Mouse (Mus musculus): ENCODE measurements around the gene Ankrd13d.

Gene Ankrd13d

DNA sequence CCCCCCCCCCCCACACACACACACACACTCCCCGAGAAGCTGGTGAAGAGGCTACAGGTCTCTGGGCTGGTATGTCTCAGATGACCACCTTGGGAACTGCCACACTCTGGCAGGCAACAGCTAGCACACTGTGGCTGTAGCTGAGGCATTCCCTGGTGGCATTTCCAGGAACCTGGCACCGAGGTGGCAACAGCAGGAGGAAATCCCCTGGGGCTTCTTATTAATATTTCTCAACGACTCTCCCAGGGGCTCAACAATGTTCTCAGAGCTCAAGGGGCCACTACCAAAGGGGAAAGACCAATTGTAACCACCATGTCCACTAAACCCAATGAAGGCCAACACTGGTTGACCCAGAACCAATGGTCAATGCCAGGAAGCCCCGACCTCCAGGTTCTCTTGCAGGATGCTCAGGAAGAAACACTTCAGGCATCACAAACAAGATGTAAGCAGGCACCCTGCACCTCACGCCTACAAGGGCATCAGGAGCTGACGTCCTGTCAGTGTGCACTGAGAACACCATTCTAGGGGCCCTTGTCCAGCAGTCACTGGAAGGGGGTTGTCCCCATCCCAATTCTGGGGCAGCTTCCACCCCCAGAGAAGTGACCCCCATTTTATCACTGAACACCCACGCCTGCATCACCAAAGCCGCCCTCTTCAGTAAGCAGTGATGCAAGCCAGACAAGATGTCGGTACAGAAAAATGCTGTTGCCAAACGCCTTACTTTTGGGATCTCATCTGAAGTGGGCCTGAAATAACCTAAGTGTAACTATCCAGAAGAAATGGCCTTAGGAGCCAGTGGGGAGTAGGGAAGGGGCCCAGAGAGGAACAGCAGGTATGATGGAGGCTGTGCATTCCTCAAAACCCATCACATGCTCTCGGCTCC lies 18.2 kb upstream of the Ankrd13d start:
- no peak for DNase-seq

DNA sequence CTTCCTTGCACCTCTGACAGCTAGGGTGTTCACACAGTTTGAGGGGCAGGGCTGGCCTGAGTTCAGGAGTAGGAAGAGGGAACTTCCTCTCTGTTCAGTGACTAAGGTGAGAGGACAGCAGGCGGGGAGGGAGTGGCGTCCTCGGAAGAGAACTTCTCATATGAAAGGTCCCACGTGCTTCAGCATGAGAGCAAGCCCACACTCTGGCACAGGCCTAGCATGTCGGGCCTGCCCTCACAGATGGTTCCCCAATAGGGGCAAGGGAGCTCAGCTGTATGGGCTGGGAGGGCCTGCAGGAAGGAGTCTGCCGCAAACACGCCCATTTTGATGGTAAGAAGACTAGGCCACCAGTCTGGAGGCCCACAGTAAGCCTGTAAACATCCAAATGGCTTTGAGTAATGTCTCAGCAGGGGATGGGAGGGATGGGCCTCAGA lies 17.4 kb upstream of the Ankrd13d start:
- DNase-seq, result no peak

DNA sequence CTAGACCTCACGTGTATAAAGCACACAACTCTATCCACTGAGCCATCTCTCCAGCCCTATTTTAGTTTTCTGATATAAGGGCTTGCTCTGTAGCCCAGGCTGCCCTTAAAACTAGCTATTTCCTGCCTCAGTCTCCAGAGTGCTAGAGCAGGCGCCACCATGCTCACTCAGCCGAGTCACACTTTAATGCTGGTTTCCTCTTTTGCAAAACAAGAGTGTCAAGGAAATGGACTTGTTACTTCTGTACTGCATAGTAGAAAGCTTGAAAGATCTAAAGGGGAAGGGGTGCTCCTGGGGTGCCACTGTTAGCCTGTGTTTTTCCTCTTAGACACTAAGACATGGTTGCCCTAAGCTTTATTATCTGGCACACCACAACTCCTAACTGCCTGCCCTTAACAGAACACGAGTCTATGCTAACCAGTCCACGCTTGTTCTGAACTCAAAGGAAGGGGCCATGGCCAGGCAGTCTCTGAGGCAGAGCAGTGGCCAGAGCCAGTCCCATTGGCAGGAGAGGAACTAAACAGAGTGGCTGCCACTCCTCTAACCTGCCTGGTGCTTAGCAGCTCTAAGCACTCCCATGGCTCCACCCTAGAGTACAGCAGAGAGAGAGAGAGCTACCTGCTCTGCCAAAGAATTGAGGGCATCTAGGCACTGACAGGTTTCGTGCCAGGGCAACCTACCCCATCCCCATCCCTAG lies 16.8 kb upstream of the Ankrd13d start:
- no peak for DNase-seq

DNA sequence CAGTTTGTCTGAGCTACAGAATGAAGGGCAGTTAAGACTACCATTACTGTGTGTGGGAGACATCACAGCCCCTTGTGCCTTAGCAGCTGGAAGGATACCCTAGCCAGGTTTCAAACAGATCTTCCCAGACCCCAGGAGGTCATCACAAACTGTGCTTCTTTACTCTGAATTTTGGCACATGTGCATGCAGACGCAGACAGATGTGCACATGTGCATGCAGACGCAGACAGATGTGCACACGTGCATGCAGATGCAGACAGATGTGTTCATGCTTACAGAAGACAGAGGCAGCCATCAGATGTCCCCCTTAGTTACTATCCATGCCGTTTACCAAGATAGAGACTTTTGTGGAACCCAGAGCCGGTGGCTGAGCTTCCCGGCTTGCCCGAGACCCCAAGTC lies 16.2 kb upstream of the Ankrd13d start:
- no peak for DNase-seq

DNA sequence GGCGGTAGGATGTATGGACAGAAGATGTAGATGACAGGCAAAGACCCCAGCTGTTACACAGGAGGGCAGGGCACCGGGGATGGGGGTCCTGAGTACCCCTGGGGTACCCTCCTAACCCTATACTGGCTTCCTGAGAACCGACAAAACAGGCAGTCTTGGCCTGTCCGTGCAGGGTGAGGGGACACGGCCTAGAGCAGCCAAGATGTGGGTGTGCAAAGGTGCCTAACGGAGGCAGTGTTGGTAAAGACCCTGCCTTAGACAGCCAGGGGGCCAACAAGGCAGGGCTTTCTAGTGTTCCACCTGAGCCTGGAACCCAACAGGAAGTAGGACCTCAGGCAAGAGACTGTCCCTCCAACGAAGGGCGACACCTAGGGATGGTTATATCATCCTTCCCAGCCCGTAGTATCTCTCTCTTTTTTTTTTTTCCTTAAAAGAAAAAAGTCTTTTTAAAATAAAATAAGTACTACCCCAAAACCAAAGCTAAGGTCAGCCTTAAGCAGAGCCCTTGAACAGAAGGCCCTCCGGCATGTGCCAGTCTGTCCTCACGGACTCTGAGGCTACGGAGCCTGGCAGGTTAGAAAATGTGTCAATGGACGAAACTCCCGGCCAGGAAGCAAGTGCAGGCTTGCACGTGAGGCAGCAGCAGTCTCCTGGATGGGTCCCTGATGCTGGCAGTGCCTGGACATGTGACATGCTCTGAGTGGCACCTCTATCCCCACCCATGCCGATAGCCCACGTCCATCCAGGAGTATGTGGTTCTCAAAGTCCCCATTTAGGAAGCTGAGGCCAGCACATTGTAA lies 15.6 kb upstream of the Ankrd13d start:
- DNase-seq, result no peak

DNA sequence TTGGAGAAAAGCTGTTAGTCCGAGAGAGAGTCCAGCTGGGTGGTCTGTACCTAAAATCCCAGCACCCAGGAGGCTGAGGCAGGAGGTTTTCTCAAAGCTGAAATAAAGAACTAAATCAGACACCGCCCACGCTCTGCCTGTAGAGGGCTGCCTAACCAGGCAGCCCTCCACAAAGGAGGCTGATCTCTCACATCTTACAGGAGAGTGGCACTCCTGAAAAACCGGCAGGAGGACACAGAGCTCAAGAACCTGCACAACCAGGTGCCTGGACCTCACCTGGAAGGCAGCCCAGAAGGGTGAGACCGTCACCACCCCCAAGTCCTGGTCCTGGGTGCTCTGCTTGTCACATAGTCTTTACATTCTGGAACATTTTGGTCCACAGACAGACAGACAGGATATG lies 14.9 kb upstream of the Ankrd13d start:
- no peak for DNase-seq

DNA sequence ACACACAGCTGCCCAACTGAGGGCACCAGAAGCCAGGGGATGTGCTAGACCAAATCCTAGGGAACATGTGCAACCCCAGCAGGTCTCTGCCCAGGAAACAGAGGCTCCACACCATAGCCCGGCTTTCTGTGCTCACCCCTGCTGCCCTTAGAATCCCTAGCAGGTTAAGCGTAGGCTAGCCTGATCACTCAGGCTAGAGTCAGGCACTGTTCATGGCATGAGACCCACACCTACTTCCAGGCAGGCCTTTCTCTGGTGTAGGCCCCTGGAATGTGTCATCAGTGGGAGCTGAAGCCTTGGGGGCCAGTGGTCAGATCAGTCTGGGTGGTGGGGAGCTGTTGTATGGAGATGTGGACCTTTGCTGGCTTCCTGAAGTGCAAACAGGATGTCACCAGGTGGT lies 13.7 kb upstream of the Ankrd13d start:
- DNase-seq, result no peak

DNA sequence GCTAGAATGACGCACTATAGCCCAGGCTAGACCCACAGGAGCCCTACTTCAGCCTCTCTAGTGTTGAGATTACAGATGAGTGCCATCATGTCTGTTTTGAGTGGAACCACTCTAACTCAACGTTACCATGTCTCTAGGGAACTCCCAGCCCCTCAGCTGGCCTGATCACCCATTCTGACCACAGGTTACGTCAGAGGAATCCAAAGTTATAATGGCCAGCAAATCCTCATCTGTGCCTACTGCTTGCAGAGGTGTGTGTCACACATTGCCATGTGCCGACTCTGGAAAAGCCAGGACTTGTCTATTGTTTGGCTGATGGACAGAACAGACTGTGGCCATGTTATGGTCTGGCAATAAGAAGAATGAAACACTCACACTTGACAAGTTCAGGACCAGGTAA lies 12.5 kb upstream of the Ankrd13d start:
- DNase-seq, result no peak

DNA sequence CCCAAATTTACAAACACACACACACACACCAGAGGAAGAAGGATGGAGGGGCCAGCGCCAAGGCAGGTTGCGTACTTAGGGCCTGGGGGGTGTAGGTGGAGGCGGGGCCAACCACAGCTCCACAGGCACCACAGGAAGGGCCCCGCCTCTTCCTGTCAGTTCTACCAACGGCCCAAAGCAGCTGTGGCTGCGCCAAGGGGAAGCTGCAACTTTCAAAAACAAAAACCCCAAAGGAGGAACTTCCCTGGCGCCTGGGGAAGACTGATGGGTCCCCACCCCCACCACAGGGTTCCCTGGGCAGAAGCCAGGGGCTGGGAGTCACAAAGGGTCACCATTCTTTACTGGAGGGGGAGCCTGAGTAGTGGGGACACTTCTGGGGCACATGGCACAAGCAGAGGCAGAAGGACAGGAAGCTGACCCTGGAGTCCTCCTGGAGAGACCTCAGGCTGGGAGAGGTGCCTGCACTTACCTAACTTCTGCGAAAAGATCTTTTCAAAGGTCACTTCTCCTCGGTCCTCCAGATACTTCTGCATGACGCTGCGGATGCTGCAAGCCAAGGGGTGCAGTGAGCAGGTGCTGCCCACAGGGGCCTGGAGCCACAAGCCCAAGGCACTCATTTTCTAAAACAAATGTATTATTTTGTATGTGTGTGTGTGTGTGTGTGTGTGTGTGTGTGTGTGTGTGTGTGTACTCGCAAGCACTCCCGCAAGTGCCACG lies 11.6 kb upstream of the Ankrd13d start:
- DNase-seq, result no peak

DNA sequence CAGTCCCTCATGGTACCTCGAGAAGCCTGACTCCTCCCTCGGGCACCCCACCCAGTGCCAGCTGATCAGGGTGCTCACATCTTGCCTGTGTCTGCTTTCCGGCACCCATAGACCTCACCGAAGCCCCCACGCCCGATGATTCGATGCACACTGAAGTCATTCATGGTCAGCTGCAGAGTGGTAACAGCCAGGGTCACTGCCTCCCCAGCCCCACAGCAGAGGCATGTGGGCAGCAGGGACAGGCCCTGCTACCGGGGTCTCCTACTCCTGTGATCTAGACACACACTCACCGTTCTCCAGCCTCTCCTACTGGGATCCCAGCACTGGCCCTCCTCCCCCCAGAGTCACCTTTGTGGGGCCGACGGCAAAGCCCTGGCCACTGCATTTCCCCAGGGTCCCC lies 8.2 kb upstream of the Ankrd13d start:
- no peak for DNase-seq

DNA sequence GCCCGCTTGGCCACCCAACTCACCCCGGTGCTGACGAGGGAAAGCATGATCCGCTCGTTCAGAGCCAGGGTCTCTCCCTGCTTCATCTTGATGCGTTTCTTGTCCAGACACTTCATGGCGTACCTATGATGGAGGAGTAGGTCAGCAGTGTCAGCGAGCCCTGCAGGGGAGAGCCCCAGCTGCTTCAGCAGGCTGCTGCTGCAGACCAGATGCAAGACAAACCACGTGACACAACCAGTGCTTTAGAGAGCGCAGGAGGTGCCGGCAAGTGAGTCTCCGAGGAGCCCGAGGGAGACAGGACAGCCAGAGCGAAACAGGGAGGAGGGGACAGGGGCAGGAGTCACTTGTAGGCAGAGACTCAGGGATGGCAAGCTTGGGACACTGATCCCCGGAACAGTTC lies 7.8 kb upstream of the Ankrd13d start:
- DNase-seq, result no peak

DNA sequence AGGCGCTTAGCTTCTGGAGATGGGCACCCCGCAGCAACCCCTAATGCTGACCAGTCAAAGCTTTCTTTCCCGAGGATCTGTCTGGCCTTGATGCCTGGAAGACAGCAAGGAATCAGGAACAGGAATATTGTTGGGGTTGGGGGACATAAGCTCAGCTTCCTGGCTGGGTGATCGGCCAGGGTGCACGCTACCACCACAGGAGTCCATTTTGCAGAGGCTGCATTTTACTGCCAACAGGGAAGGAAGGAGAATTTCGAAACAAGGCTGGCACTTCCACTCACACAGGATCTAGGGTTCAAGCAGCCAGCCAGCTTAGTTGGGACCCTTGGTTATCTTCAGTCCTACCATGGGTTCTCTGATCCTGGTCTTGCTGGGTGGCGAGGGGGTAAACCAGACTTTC lies 716 bp upstream of the Ankrd13d start:
- no peak for DNase-seq

DNA sequence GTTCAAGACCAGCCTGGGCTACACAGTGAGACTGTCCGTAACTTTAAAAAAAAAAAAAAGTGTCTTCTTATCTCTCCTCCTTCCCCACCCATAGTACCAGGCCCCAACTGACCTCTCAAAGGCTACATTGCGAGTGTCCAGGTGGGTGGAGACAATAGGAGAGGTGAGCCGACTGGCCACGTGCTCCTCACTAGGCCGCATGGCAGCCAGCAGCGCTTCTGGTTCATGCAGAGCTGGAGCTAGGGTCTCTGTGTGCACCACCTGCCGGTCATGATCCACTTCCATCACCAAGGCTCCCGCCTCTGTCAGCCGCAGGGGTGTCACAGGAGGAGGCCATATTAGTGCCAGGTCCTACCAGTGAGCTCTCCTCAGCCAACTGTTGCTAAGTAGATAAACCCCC lies 2.5 kb downstream of the Ankrd13d start:
- DNase-seq, result no peak

DNA sequence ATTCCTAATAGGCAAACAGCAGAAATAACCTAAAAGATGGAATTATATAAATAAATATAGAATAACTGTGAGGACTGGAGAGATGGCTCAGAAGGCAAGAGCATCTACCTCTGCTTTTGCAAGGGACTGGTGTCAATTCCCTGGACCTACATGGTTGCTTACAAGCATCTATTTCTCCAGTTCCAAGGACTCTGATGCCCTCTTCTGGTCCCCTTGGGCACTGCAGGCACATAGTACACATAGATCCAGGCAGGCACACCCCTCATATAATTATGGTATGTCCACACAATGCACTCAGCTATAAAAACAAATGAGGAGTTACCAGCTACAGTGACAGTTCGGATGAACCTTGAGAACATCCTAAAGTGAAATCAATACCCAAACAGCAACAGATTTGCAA lies 3.5 kb downstream of the Ankrd13d start:
- no peak for DNase-seq

DNA sequence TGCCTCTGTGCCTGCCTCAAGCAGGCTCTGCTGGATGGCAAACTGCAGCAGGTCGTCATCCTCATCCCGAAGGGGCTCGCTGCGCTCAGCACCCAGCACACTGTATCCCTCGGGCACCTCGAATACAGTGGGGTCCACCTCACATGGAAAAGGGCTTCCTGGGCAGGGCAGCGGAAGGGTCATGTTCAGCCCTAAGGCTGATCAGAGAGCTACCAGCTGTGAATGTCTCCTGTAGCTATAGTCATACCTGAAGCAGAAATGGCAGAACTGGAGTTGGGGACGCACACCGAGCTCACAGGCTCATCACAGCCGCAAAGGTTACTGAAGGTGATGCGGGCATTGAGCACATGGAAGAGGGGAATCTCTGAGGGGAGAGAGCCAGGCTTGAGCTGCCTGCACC lies 12.0 kb downstream of the Ankrd13d start:
- no peak for DNase-seq

DNA sequence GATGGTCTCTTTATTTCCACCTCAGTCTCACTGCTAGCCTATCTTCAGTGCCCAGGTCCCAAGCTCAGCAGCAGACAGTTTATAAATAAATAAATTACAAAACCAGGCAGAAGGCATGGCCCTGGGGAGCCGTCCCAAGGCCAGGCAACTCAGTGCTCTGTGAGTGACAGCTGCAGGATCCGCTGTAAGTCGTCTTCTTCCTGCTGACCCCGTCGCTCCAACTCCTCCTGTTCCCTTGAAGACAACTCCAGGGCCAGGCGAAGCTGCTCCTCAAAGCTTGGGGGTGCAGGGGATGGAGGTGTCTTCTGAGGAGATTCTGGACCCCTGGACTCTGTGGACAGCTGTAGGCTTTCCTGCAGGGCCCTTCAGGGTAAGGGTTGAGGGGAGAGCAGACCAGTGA lies 12.8 kb downstream of the Ankrd13d start:
- no peak for DNase-seq

DNA sequence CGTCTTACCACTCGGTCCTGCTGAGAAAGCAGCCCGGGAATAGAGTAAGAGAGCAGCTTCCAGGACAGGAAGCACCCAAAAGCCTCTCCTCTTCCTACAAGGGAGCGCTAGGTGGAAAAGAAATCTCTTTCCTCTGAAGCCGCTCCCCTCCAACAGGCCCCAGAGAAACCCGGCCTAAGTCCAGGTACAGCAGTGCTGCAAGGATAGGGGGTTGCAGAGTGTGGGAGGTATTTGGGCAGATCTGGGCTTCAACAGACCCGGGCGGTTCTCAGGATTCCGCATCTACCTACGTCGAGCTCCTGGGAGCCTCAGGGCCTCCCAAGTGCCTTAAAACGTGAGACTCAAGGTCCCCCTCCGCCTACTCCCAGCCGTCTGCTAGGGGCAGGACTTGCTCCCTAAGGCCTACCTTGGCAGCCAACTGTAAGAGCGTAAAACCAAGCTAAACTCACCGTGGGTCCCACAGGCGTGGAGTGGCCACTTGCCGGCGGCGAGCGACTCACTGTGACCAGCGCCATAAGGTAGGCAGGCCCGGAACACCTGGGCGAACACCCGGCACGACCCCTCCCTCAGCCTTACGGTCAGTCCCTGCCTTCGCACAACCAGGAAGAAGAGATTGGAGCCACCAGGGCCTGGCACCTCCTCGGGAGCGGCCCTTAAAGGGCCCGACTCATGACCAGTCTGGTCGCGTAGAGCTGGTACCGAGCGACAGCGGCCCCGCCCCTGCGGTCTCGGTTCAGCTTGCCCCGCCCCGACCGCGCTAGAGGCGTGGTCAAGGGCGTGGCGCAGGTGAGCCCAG lies 14.2 kb downstream of the Ankrd13d start, which contains the start of gene Ssh3:
Ssh3 (minus strand) TSS at position 615 of the 796 bp plus-strand sequence.
- no peak for DNase-seq

DNA sequence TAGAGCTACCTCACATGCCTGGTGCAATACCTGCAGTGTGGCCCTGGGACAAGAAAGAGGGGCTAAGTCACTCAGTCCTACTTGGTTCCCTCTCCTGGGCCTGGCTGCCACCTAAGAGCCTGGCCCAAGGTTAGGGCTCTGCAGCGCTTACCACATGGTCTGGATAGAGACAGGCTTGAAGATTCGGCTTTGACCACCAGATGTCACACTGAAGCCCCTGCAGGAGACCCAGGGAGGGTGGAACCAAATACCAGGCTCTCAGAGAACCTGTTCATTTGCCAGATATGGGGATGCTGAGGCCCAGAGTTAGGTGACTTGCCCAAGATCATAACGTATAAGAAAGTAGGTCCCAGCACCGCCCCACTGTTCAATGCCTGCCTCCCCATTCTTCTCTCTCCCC lies 17.0 kb downstream of the Ankrd13d start:
- DNase-seq, result no peak

DNA sequence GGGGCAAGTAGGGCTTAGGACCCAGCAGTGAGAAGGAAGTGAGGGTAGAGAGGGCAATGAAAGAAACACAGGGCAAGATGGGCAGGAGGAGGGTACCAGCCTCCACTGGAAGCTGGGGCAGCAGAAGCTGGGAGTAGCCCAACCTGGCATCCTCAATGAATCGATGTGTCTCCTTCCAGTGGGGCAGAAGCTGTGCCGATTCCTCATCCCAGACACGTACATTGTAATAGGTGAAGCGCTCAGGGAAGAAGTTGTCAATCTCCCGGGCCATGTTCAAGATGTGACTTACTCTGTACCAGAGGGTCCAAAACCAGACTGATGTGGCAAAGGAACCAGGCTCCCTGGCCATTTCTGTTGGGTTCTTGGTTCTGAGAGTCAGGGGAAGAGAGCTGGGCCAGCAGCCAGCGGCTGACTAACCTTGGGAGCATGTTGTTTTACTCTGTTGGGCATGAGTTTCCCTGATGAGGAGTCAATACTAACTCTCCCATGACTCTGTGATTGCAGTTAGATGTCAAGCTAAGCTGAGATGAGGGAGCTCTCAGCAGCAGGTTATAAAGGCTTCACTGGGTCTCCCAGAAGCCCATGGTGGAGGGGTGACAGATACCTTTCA lies 18.7 kb downstream of the Ankrd13d start:
- DNase-seq, result no peak

DNA sequence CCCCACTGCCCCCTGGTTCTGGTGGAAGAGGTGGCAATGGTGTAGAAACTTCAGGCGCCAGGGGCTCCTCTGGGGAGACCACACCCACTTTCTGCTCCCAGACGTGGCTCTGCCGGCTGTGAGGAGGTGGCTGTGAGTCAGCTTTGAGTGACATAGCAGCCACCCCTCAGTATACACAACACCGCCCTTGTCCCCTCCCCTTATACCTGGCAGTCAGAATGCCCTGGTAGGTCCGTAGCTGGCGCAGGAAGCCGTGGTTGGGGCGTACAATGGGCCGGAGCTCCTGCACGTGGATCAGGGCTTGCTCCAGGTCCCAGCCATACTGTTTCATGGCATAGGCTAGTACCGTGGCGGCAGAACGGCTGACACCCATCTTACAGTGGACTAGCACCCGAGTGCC lies 19.2 kb downstream of the Ankrd13d start:
- no peak for DNase-seq

DNA sequence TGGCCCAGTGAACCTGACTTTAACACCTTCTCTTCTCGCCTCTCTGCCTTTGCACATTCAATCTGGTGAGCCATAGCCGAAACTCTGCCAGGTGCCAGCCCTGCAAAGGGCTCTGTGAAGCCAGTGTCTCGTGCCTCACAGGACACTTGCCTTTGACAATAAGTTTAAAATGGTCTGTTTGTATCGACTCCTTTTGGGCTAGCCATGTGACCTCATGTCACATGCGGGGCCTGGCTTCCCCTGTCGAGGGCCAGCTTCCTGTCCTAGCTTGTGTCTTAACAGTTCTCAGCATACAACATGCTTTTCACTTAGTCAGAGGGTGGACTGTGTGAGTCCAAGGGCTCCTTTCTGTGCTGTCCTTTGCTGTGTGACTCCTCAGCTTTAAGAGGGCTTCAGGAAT lies 20.2 kb downstream of the Ankrd13d start:
- DNase-seq, result no peak
